In the genomic region with DNA sequence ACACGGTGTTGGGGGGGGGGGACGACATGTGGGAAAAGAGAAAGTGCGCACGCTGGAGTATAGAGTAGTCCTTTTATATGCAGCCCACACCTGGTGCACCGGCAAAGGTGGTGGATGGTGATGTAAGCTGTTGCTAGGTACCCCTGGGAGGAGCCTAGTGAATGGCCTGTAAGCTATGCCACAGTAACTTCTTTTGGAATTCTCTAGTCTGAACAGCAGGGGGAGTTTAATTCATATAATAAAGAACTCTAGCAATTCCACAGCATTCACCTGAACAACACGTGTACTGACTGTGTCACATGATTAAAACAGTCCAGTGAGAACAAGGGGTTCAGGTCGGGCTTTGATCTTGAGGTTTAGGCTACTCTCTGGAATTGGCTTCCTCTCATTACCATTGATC, we compare ENCODE assay signal across 8 mouse cellular contexts. TPM values are rescaled to one million over a fixed set of nuclear protein-coding genes. Genes with fewer than 3 reads are reported as not detected.
DNase-seq lines count a peak whose midpoint lies in the region; ATAC-seq and TF ChIP-seq lines count a peak whose summit lies in the region.

No protein-coding gene starts in this region.

- no peak for TF ChIP-seq EP300 in liver, embryonic 14.5 days (IDR thresholded peaks at IDR 0.05; ENCODE audit: low read depth)

- H3K27ac ChIP-seq in embryonic facial prominence, embryonic 15.5 days (replicated peaks), result no peak overlapping the region
- no peak overlapping the region for H3K27ac ChIP-seq in liver, embryonic 14.5 days

- ATAC-seq in embryonic facial prominence, embryonic 15.5 days (ENCODE audit: insufficient number of reproducible peaks, low FRiP score, low TSS enrichment, low read depth), result peak; percentile 77
- peak; percentile 33; the same call in 1 of the 2 replicates for ATAC-seq in liver, embryonic 14.5 days (ENCODE audit: insufficient read depth)

- no peaks in the 10 kb centered on the region for H3K36me3 ChIP-seq in embryonic facial prominence, embryonic 15.5 days
- H3K36me3 ChIP-seq in liver, embryonic 14.5 days (replicated peaks; ENCODE audit: control insufficient read depth, insufficient read depth, low read depth), result no peaks in the 10 kb centered on the region
- H3K36me3 ChIP-seq in splenic B cell, adult 2 months (ENCODE audit: control insufficient read depth, insufficient read depth, low read length, poor library complexity, severe bottlenecking), result no peaks in the 10 kb centered on the region

- no peak overlapping the region for H3K4me2 ChIP-seq in embryonic facial prominence, embryonic 15.5 days (replicated peaks)
- H3K4me2 ChIP-seq in liver, embryonic 14.5 days (ENCODE audit: low read depth), result no peak overlapping the region

- peak; percentile 36 for DNase-seq in adrenal gland, postnatal 14 days
- DNase-seq in adrenal gland, postnatal 4 days (ENCODE audit: low spot score in 2 of 2), result no peak
- DNase-seq in 416B (ENCODE audit: low read depth), result peak; percentile 66
- DNase-seq in liver, embryonic 14.5 days (ENCODE audit: low read depth in 3 of 3, low spot score in 3 of 3), result no peak
- DNase-seq in splenic B cell, adult 2 months (ENCODE audit: low read depth, low spot score), result peak; percentile 78
- no peak for DNase-seq in yolk sac, embryonic 10.5 days (ENCODE audit: low spot score)
- DNase-seq in cerebellum, adult 8-10 months, result no peak

- no peaks in the 10 kb centered on the region for H3K4me1 ChIP-seq in embryonic facial prominence, embryonic 15.5 days
- no peaks in the 10 kb centered on the region for H3K4me1 ChIP-seq in liver, embryonic 14.5 days (replicated peaks; ENCODE audit: control insufficient read depth in 2 of 2, insufficient read depth in 2 of 2, low read length in 1 of 2)

- TF ChIP-seq CTCF in liver, embryonic 14.5 days (IDR thresholded peaks at IDR 0.05; ENCODE audit: low read depth), result peak; percentile 7; the same call in 1 of the 2 replicates

- WGBS in embryonic facial prominence, embryonic 15.5 days, result 27% methylated on average over 7 of the region's 7 CpGs
- WGBS in liver, embryonic 14.5 days (ENCODE audit: insufficient replicate concordance), result 30% methylated on average over 6 of the region's 7 CpGs

- H3K4me3 ChIP-seq in embryonic facial prominence, embryonic 15.5 days (replicated peaks), result no peak overlapping the region
- no peak overlapping the region for H3K4me3 ChIP-seq in liver, embryonic 14.5 days (ENCODE audit: insufficient read depth in 1 of 2, low read depth in 2 of 2, low read length in 2 of 2)

- no peak overlapping the region for H3K9ac ChIP-seq in embryonic facial prominence, embryonic 15.5 days
- no peak overlapping the region for H3K9ac ChIP-seq in liver, embryonic 14.5 days (replicated peaks)

- no peaks in the 10 kb centered on the region for H3K9me3 ChIP-seq in embryonic facial prominence, embryonic 15.5 days (replicated peaks)
- no peaks in the 10 kb centered on the region for H3K9me3 ChIP-seq in liver, embryonic 14.5 days (ENCODE audit: control insufficient read depth, low read length)

- no peaks in the 10 kb centered on the region for H3K27me3 ChIP-seq in embryonic facial prominence, embryonic 15.5 days
- H3K27me3 ChIP-seq in liver, embryonic 14.5 days (ENCODE audit: control insufficient read depth, insufficient read depth, low read length), result no peaks in the 10 kb centered on the region
- no peaks in the 10 kb centered on the region for H3K27me3 ChIP-seq in splenic B cell, adult 2 months (ENCODE audit: control insufficient read depth, insufficient read depth, low read length, poor library complexity, severe bottlenecking)

RNA-seq across cellular contexts. Expression of a gene that starts 14.3 kb away (rescaled TPM):
- 30.0 and 38.0 TPM in 2 replicates for total RNA-seq in adrenal gland, postnatal 14 days (2021)
- 10 to 100 TPM; 75.7 to 78.2 TPM for total RNA-seq in adrenal gland, postnatal 4 days (2021)
- polyA plus RNA-seq in embryonic facial prominence, embryonic 15.5 days (2015; fragmentation: Nextera tagmentation; extraction: Ambion mirVana), result 34.8 and 36.5 TPM in 2 replicates
- 10.4 and 14.5 TPM in 2 replicates for polyA plus RNA-seq in liver, embryonic 14.5 days (2012; rRNA removed)
- polyA plus RNA-seq in liver, embryonic 14.5 days (2014; fragmentation: Nextera tagmentation; extraction: Ambion mirVana), result 11.0 and 12.5 TPM in 2 replicates

Comparison
In these comparisons a context has a peak if more than half of its experiments do, and no peak if none do; other contexts are left out.
1. DNase-seq: peak in adrenal gland, postnatal 14 days (single experiment), 416B (single experiment) and splenic B cell, adult 2 months (single experiment); none in adrenal gland, postnatal 4 days (0 of 2), liver, embryonic 14.5 days (0 of 3), yolk sac, embryonic 10.5 days (single experiment) and cerebellum, adult 8-10 months (single experiment).